Mouse (Mus musculus) G1E (cell line): ENCODE results near the gene Olfr1102.

Experiments
- CTCF ChIP-seq: IDR thresholded peaks from 2 replicates; pipeline ENCODE4 v1.5.1; 2012; ENCODE audit warnings: low read depth, low read length, inconsistent platforms, mixed read lengths
- GATA1 ChIP-seq: IDR thresholded peaks from 2 replicates; pipeline ENCODE4 v1.6.1; 2012; ENCODE audit warnings: borderline replicate concordance, low read length, inconsistent platforms, mixed read lengths
- POLR2AphosphoS5 ChIP-seq: IDR thresholded peaks from 2 replicates; pipeline ENCODE4 v1.6.1; 2012; ENCODE audit warnings: low read depth, low read length, inconsistent platforms; ENCODE audit not compliant: insufficient replicate concordance

DNA sequence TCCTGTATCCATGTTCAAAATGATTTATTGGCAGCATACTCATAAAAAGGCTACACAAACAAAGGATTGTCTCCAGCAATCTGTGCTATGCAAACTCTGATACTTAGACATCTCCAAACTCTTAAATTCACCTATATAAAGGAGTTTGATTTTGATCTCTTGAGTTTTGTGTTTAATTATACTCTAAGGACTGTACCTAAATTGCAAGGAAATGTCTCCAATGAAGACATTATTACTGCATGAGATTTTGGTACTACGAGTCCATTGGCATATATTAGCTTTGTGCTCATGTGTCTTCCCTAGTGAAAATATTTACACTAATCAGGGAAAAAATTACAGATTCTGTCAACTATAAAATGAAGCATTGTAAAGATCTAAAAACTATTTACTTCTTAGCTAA is 28.8 kb downstream of the Olfr1102 start, which contains the start of gene Olfr1104:
- TF ChIP-seq GATA1 (no peak), CTCF (no peak), POLR2AphosphoS5 (no peak)
